Mouse (Mus musculus) heart, adult 18-20 months (tissue): Measurements from ENCODE around the gene Slc16a11. TPM values are rescaled to one million over a fixed set of nuclear protein-coding genes. Genes with fewer than 3 reads are reported as not detected.

Experiments
- DNase-seq, 2 experiments: peaks; one replicate each; pipeline ENCODE4 v3.0.0; 2021 to 2022; ENCODE audit warnings: mixed read lengths in 1 of 2
- total RNA-seq, 2 experiments: library from RNA; stranded (reverse); gene quantifications; 2 replicates each; pipeline ENCODE4 v1.2.3; 2021

Gene Slc16a11
- total RNA-seq, 2 experiments from 2014 or later, result 0.65 to 2.2 TPM

DNA sequence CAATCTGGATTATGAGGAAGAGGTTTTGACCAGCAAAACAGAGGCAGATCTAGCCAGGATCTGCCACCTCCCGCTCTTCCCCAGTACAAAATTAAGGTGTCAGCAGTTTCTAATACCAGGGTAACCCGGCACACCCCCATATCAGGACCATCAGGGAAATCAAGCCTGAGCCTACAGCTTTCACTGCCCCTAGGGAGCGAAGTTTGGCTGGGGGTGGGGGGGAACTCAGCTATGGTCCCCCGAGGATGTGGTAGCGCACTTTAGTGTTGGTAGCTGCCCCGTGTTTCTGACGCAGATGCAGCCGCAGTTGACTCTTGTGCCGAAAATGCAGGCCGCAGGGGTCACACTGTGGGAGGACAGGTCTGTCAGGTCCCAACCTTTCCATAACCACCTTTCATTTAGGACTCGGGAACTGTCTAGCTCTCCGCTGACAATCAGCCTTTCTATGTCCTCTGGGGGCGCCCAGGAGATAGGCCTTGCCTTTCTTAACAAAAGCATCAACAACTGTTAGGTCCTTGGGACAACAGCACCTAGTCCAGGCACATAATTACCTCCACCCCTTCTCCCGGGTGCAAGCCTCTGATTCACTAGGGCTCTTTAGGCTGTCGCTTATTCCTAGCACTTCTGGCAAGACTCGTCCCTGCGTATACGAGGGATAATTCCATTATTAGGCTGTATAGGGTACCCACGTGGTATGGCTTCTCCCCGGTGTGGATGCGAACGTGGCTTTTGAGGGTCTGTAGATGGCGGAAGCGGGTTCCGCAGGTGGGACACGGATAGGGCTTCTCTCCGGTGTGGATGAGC lies 13.4 kb downstream of the Slc16a11 start:
- peak in 1 of 2 experiments; percentile 31 for DNase-seq

DNA sequence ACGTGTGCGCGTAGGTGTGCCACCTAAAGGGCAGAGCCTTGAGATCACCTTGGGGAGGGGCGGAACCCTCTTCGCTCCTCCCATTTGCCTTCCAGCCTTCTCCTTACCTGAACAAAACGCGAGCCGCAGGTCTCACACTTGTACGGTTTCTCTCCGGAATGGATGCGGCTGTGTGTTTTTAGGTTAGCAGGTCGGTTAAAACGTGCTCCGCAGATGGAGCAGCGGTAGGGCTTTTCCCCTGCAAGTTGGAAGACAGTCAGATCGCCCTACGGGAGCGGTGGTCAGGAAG lies 14.0 kb downstream of the Slc16a11 start:
- DNase-seq, result peak in 1 of 2 experiments; percentile 21

DNA sequence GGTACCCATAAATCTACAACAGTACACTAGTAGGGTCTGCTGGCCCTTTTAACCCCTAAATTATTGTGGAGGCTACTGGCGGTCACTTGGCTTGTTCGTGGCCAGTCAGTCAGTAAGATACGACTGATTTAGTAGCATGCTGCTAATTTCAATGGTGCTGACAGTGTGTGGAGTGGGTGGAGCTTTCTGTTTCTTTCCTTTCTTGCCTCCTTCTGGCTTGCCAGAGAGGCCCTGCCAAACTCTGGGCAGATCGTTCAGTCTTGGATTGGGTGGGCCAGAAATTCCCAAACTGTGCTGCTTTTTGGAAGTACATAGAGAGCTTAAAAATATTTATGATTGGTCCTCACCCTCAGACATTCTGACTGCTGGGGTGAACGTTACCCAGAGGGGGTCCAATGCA lies 14.6 kb downstream of the Slc16a11 start:
- DNase-seq, result peak in 1 of 2 experiments; percentile 38

DNA sequence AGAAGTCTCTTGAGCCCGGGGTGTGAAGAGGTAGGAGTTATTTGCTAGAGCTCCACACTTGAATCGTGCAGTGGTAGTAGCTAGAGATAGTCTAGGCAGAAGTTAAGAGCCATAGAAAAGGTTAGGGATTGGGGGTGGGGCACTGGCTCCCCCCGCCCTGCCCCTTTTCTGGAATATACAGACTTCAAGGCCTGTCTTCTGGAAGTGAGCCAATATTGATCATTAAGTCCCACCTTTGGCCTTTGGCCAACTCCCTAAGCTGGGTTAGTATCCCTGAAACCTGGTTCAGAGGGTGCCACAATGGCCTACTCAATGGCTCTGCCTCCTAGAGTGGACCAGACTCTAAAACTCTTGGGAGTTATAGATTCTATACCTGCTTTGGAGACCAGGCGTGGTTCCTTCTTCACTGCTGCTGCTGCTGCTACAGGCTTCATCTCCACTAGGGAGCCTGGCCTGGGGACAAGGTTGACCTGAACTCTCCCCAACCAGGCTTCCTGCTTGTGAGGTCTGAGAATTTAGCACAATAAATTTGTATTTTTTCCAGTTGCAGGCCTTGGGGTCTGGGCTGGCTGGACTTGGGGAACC lies 15.2 kb downstream of the Slc16a11 start:
- DNase-seq, result peak in 1 of 2 experiments; percentile 13

DNA sequence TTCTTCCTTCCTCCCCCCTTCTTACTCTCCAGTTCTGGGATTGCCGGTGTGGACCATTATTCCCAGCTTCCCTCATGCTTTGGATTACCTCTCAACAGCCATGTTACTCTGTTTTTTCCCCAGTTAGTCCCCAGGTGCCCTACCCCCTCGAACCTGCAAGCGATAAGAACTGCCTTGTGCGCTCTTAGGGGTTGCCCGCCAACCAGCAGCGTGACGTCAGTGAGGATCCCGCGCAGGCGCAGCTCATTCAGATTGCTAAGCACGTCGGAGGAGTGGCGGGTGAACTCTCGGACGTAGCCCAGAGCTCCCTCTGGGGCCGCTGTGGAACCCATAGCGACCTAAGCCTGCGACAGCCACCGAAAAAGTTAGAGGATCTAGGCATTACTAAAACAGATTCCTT lies 16.3 kb downstream of the Slc16a11 start:
- peak; percentile 92 for DNase-seq

DNA sequence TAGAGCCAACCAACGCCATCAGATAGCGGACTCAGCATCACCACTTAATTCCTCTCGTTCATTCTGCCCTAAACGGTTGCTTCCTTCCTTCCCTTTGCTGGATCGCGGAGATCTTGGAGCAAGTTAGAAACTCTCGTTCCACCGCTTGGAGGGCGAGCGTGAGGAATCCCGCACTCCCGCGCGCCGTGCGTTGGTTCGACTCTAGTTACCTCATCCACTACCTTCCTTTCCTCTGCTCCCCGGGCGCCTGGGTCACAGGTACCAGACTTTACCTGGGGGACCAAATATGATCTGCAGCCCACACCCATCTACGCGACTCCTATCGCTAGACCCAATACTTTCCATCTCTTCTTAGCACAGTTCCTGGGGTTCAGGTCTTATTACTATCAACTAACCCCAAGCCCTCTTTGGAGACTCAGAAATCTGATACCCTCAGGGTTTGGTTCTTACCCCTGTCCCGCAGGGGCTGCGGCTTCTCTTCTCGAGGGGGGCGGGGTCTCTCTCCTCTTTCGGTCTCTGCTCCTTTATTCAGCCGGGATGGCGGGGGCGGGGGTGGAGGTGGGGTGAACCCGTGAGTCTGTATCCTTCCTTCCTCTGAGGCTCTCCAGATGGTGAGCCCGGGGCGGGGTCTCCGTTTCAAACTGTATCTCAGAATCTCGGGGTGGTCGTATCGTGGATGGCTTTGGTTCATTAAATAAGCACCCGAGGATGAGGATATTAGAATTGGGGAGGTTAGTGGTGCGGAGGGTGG lies 16.9 kb downstream of the Slc16a11 start, which contains the start of gene Bcl6b:
Gene Bcl6b, minus strand, starts transcription at position 539 of the 751 bp plus-strand sequence.
- peak; percentile 65 to 66 for DNase-seq

DNA sequence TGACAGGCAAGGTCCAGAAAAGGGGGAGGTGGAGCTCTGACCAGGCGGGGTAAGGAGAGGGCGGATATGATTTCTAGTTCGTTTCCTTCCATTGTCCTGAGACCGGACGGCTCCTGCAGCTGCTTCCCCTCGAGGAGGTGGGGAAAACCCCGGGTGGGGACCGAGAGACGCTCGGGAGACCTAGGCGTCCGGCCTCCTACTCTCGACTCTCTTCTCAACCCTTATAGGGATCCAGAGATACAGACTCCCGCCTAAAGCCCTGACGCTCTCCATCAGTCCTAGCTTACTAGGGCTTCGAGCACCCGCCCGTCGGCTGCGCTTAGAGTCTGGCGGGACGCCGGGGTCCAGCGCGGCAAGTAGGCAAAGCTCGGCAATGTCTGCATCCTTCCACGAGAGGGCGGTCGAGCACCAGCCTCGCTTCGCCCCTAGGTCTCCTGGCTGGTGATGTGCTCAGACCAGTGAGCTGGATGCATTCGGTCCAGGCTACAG lies 17.7 kb downstream of the Slc16a11 start:
- peak; percentile 92 to 93 for DNase-seq

DNA sequence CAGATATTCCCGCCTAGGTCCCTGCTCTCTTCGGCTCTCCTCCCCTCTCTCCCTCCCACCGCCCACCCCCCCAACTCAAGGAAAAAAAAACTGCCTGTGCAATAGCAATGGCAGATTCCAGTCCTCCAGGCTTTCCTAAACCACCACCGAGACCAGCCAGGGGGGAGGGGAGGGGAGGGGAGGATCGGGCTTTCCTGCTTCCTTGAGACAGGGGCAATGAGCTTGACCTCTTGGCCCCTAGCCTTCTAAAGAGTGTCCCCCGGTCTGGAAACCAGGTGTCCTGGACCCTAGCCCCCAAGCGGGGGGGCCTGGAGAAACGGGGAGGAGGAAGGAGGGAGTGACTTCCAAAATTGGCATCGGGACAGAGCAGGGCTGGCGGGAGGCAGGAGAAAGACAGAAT lies 20.0 kb downstream of the Slc16a11 start:
- DNase-seq, result peak; percentile 69 to 80

DNA sequence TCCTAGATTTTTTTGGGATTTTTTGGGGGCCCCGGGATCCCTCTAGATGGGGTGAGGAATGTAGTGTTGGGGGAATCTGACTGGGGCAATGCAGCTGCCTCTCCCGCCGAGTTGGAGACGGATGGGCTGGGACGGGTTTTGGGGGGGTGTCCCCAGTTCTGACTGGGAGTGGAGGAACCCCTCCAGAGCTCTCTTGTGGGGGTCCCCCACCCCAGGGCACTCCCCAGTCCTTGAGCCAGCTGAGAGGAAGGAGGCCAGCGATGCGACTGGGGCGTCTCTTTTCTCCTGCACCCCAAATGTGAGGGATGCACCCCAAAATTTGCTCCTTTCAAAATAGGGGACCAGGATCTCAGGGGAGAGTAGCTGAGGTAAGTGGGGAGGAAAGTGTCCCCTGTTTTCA lies 20.5 kb downstream of the Slc16a11 start:
- DNase-seq, result peak in 1 of 2 experiments; percentile 60

DNA sequence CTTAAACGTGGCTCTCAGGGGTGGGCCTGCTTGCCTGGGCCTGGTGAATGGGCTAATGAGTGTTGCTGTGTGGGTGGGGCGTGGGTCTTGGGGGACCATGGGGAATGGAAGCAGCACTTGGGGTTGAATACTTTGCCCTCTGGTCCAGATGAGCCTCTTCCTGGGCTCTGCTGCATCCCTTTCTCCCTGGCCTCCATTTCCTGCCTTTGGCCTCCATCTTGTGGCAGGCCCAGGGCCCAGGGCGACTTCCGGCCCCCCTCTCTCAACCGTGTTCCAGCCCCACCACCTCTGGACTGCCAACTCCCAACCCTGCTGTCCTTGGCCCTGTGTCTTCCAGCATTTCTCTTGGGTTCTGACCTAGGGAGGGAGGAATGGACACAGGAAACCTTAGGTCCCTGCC lies 21.5 kb downstream of the Slc16a11 start:
- DNase-seq, result peak; percentile 57 to 70

DNA sequence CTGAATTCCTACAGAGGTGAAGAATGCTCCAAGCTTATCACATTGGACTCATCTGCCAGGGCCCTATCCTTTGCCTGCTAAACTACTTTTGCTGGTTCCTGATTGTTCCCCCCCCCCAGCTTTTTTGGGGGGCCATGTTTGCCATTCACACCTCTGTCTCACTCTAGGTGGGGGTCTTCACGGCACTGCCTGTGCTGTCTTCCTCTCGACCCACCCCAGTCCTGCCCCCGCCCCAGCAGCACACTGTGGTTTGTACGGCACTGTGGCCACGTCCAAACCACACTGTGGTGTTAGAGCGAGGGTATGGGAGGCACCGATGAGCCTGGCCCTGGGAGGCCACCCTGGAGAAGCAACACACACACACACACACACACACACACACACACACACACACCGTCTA lies 21.9 kb downstream of the Slc16a11 start:
- no peak for DNase-seq

DNA sequence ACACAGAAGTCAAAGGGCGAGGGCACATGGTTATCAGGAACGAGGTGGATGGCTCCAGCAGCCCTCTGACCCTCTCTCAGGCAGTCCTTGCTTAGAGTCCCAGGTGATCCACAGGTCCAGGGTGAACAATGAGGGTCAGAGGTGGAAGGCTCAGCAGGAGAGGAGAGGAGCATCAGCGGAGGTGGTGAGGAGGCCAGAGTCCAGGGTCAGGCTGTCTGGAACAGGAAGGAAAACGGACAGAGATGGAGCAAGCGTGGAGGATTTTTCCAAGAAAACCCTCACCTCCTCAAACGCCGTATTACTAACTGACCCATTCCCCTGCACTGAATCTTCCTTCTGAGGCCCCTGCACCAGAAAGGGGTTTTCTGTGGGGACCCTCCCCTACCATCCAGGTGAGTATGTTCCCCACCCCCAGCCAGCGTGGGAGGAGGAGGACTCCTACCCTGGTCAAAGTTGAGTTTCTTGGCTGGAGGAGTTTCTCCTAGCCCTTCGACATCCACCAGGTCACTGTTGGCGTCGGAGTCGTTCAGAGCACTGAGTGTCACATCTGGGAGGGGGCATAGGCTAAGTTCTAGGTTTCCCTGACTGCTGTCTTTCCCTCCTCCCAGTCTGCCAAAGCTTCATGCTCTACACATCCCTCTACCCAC lies 22.8 kb downstream of the Slc16a11 start:
- DNase-seq, result no peak

DNA sequence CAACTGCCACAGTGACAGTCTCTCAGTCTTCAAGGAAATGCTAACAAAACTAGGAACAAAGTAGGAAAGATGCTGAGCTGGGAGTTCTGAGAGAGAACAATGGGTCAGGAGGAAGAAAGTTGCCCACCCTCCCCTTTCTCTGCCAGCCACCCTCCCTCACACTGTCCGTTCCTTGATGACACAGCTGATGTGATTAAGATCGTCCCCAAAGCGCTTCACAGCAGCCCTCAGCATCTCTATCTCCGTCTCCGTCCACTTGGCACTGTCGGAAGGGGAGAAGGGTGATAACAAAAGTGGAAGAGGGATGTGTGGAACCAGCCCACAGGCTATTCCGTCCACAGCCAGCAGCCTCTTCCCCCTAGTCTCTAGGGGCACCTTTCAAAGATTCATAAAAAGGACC lies 24.2 kb downstream of the Slc16a11 start:
- peak in 1 of 2 experiments; percentile 38 for DNase-seq

DNA sequence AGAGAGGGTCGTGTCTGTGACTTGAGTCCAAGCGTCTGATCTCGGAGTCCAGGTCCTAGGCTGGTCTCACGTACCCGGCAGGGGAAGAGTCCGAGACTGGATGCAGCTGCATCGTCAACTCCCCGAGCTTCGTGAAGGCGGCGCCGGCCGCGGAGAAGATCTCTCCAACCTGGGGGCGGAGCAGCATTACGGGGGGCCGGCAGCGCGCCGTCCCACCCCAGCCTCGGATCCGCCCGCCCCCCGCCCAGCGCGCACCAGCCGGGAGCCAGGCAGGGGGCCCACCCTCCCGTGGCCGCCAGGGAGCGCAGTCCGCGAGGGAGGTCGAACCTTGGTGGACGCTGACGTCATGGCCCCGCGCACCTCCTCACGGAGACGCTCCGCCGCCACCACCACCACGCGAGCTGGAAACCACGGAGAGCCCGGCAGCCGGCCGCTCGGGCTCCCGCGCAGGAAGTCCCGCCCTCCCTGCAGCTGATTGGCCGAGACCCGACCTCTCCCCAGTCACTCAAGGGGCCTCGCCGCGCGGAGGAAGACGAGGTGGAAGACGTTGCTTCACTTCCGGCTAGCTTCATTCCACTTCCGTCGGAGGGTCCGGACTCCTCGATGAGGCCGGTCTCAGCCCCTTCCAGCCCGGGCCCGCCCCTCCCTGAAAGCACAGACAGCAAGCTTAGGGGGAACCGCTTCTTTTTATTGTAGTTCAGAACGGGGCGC lies 25.1 kb downstream of the Slc16a11 start, which contains the start of gene 0610010K14Rik:
Gene 0610010K14Rik, minus strand, starts transcription at position 458 of the 711 bp plus-strand sequence.
- peak; percentile 99 for DNase-seq

DNA sequence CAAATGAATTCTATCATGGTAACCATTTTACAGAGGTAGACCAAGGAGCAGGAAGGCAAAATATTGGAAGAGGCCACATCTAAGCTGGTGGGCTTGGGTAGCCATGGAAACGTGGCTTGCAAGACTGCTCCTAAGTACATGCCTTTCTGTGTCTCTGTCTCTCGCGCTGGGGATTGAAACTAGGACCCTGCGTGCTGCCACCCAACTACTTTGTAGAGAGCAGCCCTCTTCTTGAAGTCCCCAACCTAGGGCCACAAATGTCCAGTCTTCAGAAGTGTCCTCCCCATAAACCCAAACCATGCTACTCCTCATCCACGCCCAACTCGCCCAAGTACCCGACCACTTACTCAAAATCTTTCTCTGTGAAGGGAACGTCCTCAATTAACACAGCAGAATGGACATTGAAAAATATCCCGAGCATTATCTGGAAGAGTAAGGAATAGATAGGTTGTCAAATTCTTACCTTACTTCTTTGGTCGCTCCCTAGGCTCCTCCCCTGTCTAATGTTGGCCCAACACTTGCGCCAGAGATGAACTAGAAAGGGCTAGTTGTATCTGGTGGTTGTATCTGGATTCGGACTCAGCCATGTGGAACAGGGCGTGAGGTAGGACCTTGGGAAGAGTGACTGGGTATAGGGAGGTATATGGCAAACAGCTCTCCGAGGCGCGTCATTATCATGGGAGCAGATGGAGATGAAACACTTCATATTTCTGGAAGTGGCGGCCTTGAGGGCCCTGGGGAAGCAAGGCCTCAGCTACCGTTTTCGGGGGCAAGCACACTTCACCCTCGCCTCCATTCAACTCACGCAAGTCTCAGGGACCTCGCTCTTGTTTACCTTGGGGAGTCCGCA lies 26.3 kb downstream of the Slc16a11 start:
- DNase-seq, result peak in 1 of 2 experiments; percentile 52

DNA sequence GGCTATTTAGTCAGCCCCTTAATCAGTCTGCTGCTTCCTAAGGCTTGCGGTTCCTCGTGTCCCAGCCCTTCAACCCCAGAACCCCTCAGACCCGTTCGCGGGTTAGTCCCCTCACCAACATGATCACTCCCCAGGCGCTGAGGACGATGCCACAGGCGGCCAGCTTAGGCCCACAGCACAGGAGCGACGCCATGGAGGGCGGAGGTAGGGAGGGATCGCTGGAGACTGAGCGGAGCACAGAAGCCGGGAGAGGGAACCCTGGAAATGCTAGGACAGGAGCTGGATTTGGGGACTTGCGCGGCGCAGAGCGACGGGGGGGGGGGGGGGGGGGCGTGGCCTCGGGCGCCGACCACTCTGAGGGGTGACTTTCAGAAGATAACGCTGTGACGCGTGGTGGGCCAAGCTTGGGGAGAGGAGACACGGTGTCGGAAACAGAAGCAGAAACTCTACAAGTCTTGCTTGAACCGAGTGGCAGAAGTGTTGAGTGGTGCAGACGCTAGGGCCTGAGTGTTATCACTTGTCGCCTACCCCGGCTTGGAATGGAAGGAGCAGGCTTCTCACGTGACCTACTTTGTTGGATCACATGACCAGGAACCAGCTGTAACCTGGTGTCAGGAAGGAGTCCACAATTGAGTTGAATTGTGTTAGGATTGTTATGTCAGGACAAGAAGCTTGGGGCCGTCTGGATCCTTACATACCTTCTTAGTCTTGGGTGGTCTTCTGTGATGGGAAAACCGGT lies 27.2 kb downstream of the Slc16a11 start, which contains the start of the genes Gm21988 and Rnasek:
Gene Gm21988, minus strand, starts transcription at position 290 of the 739 bp plus-strand sequence.
Gene Rnasek, minus strand, starts transcription at position 302 of the 739 bp plus-strand sequence.
- DNase-seq, result peak; percentile 89 to 92

DNA sequence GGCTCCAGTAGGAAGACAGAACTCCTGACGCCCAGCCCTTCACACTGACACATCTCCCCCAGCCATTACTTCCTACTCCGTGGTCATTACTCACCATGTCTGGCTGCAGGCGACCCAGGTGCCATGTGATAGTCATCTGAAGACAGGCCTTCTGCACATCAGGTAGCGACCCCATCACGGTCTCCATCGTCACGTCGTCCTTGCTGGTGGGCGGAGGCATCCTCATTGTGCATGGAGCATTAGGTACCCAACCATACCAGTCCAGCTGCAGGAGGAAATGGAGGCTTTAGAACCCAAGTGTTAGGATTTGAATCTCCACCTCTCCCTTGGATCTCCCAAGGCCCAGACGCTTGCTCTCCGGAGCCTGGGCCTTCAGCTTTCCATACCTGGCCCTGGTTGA lies 30.0 kb downstream of the Slc16a11 start:
- no peak for DNase-seq

DNA sequence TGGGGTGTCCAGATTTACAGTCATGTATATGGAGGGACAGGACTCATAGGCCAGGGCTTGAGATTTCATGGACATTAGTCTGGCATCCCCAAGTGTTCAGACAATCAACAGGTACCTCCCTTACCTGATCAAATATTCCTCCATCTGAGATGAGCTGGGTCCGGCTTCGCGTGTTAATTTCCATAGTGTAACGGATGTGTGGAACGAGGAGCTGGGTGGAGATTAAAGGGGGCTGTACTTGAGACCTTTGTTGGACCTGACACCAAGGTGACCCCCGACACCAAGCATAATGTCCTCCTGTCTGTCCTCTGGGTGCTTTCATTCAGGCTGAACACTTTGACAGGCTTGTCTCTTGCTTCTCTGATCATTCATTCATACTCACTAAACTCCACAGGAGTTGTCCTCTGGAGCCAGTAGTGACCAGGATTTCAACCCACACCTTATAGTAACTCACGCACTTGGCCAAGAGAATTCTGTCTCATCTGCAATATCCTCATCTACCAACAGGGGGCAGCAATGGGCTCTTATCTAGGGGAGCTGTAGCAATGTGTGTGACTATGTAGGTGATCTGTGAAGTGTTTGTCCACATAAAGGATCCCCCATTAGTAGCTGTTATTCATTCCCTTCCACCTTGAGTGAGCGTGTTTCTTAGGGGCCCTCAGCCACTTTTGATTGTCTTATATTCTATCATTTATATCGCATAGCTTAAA lies 34.7 kb downstream of the Slc16a11 start:
- peak; percentile 72 to 91 for DNase-seq

DNA sequence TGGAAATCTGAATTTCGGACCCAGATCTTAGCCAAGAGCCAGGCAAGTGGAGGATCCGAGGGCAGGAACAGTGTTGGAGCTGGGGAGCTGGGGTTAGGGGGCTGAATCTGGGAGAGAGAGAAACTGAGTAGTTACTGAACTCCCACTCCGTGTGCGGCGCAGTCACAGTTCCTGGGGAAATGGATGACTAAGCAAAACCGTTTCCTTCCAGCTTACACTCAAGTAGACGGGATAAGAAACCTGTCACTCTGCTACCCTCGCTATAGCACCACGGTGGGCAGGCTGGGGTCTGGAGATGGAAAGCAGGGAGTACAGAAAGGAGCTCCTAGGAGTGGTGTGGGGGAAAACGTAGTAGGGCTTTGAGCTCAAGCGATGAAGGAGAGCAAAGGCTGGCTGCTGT lies 37.6 kb downstream of the Slc16a11 start:
- no peak for DNase-seq
